ENCODE assay signal across 20 mouse cellular contexts in genomic region chr10:37093306-37093705, GRCm38 (mm10). TPM values are rescaled to one million over a fixed set of nuclear protein-coding genes. Genes with fewer than 3 reads are reported as not detected.
DNase-seq lines count a peak whose midpoint lies in the region.
"Had no signal": no experiment of that assay in that cellular context is flagged by ENCODE, and none has a peak within 500 bp of the region (broad histone marks: within the 10 kb centered on the region; RNA-seq: fewer than 3 reads in every experiment).

No protein-coding gene starts in this region.

- peak; percentile 41 to 85 for DNase-seq in adrenal gland, adult (ENCODE audit: inconsistent age in 2 of 2, low spot score in 1 of 2)
- DNase-seq in adrenal gland, postnatal 4 days (ENCODE audit: low spot score in 2 of 2): no peak
- DNase-seq in adrenal gland, adult 2 months: peak; percentile 59
- DNase-seq in adrenal gland, postnatal 14 days: no peak
- DNase-seq in adrenal gland, postnatal 36 days: peak; percentile 29 to 30
- no peak for DNase-seq in adrenal gland, postnatal 25 days
- DNase-seq: adrenal gland, adult 8-10 months; adrenal gland, postnatal 10 days; B cell, adult 2 months; cerebellum, adult 11 months; cerebellum, adult 11-12 months; cerebellum, adult 18-20 months; cerebellum, adult 2 months; cerebellum, adult 8-10 months; cerebellum, adult 9-10 months; cerebellum, adult 9-11 months; cerebellum, postnatal 10 days; cerebellum, postnatal 14 days had no signal

RNA-seq across cellular contexts. Expression of gene Marcks, which starts 45.4 kb away (rescaled TPM):
- total RNA-seq in adrenal gland, postnatal 4 days (2021): 100 to 1,000 TPM; 205 to 211 TPM
- 10 to 100 TPM; 39.4 to 50.3 TPM for total RNA-seq in adrenal gland, adult 2 months (2021)
- polyA plus RNA-seq in adrenal gland, adult 2 months (2012; rRNA removed): 18.2 and 35.6 TPM in 2 replicates
- 83.8 and 85.5 TPM in 2 replicates for total RNA-seq in adrenal gland, postnatal 14 days (2021)
- 10 to 100 TPM; 48.1 to 76.6 TPM for total RNA-seq in adrenal gland, postnatal 36 days (2021)
- 59.9 and 88.0 TPM in 2 replicates for total RNA-seq in adrenal gland, postnatal 25 days (2021)
- total RNA-seq: MEL had no signal
- polyA plus RNA-seq: G1E had no signal

Comparison
In these comparisons a context has a peak if more than half of its experiments do, and no peak if none do; other contexts are left out.
1. DNase-seq: peak in adrenal gland, adult (2 of 2), adrenal gland, adult 2 months (single experiment) and adrenal gland, postnatal 36 days (2 of 2); none in adrenal gland, postnatal 4 days (0 of 2), adrenal gland, postnatal 14 days (single experiment) and adrenal gland, postnatal 25 days (single experiment).